Mouse (Mus musculus) ES-Bruce4 (cell line): ENCODE results near the gene Mcm9.

Experiments
- CTCF ChIP-seq: IDR thresholded peaks from one replicate; pipeline ENCODE4 v1.8.1; 2011; ENCODE audit warnings: low read depth, low read length
- EP300 ChIP-seq: IDR thresholded peaks from 2 replicates; pipeline ENCODE4 v1.6.1; 2011; ENCODE audit warnings: low read depth, low read length; ENCODE audit not compliant: insufficient read depth

DNA sequence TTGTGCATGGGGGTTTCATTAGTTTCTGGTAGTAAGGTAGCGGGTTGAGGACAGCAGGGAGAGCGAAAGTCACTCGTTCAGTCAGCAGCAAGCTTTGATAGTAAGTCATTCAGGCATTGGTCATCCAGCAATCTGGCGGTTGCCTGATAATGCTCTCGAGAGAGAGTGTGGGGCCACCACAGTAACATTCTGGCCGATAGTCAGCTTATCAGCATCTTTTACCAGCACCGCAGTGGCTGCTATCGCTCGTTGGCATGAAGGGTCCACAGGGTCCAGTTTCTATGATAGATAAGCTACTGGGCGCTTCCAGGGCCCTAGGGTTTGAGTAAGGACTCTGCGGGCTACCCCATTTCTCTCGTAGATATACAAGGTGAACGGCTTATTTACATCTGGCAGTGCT is 136.3 kb downstream of the Mcm9 start:
- TF ChIP-seq EP300 = no peak
- TF ChIP-seq CTCF = no peak
